Mouse (Mus musculus) heart, postnatal 4 days (tissue): ENCODE results near the gene Adcy5. TPM values are rescaled to one million over a fixed set of nuclear protein-coding genes. Genes with fewer than 3 reads are reported as not detected.
A peak's percentile ranks its signal among the peaks of the same experiment; 100 is the strongest.

Experiments
- DNase-seq: peaks from one replicate; pipeline ENCODE4 v3.0.0; 2021
- total RNA-seq, 2 experiments: library from RNA; stranded (reverse); gene quantifications; 2 replicates each; pipeline ENCODE4 v1.2.3; 2021

Adcy5 gene
- total RNA-seq, 2 experiments from 2014 or later: 65.2 to 65.7 TPM

DNA sequence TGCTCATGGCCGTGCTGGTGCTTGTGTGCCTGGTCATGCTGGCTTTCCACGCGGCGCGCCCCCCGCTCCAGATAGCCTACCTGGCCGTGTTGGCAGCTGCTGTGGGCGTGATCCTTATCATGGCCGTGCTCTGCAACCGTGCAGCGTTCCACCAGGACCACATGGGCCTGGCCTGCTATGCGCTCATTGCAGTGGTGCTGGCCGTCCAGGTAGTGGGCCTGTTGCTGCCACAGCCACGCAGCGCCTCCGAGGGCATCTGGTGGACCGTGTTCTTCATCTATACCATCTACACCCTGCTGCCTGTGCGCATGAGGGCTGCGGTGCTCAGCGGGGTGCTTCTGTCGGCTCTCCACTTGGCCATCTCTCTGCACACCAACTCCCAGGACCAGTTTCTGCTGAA, 2.2 kb downstream of the Adcy5 start:
- DNase-seq: no peak

DNA sequence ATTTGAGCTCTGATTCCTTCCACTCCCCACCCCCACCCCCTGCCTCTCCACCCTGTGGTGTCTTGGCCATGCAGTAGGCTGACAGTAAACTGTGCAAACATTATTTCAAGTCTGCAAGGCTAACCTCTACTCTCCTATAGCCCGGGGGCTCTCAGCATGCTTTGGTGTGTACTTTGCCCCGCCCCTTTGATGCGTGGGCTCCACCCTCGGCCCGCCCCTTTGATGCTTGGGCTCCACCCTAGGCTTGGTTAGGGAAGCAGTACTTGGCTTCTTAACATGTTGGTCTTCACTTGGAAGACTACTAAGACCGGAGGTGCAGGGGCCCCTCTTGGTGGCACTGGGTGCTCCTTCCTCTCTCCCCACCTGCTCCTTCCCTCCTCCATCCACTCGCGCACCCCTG, 4.9 kb downstream of the Adcy5 start:
- DNase-seq: no peak

GRCm38 (mm10) chr16:35159991-35160390, 5.3 kb downstream of the Adcy5 start:
- DNase-seq: no peak

- DNase-seq: no peak
Measured at GRCm38 (mm10) chr16:35164361-35165224, 9.9 kb downstream of the Adcy5 start.

GRCm38 (mm10) chr16:35165361-35165760, 10.7 kb downstream of the Adcy5 start:
- DNase-seq: no peak

DNA sequence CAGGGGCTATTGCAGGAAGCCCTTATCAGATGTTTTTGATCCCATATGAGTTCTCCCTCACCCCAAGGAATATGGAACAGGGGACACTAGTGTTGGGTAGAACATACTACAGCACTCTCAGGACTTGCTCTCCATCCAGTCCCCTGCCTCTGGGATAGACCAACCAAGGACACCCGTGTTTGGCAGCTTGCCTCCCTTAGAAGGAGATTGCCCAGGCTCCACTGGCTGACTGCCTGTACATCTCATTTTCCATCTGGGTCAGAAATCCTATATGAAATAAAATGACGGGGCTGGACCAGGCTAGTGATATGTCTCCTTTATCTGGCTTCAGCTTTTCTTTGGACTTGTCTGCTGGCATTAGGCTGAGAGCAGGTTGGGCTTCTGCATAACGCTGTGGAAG, 11.1 kb downstream of the Adcy5 start:
- DNase-seq: peak; percentile 55

DNA sequence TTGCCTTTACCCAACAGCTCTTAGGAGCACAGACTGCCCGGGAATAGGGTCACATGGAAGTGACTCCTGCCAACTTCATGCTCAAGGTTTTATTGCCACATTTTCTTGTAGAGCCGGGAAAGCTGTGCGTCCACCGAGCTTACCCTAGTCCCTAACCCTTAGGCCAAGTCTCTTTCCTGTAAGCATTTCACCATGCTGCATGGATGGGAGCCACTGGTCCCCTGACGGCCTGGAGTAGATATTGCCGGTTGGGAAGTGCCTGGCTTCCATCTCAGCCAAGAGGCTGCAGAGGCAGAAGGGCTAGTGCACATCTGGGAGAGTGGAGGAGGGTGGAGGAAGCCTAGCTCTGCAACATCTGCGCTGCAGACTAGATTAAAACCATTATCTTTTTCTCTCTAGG, 14.8 kb downstream of the Adcy5 start:
- DNase-seq: no peak

- DNase-seq: no peak
Measured at GRCm38 (mm10) chr16:35172195-35172594, 17.5 kb downstream of the Adcy5 start.

- DNase-seq: no peak
Measured at GRCm38 (mm10) chr16:35178516-35178915, 23.8 kb downstream of the Adcy5 start.

- peak; percentile 77 for DNase-seq
Measured at GRCm38 (mm10) chr16:35179082-35179481, 24.4 kb downstream of the Adcy5 start.

DNA sequence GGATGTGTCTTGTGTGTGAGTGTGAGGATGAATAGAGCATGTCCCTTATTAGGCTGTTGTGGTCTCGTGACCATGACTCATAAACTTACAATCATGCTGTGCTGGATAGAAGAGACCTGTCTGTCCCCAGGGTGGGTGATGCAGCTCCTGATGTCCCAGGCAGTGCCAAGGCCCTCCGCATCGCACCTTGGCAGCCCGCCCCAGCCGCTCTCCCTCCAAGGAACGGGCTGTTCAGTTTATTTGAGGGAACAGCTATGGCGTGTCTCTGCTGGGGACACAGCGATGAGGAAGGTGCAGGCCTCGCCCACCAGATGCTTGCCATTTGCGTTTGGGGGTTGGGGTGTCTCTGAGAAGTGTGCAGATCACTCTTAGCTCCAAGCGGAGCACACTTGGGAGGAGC, 28.5 kb downstream of the Adcy5 start:
- DNase-seq: peak; percentile 72

- DNase-seq: no peak
Measured at GRCm38 (mm10) chr16:35188111-35188510, 33.4 kb downstream of the Adcy5 start.

DNA sequence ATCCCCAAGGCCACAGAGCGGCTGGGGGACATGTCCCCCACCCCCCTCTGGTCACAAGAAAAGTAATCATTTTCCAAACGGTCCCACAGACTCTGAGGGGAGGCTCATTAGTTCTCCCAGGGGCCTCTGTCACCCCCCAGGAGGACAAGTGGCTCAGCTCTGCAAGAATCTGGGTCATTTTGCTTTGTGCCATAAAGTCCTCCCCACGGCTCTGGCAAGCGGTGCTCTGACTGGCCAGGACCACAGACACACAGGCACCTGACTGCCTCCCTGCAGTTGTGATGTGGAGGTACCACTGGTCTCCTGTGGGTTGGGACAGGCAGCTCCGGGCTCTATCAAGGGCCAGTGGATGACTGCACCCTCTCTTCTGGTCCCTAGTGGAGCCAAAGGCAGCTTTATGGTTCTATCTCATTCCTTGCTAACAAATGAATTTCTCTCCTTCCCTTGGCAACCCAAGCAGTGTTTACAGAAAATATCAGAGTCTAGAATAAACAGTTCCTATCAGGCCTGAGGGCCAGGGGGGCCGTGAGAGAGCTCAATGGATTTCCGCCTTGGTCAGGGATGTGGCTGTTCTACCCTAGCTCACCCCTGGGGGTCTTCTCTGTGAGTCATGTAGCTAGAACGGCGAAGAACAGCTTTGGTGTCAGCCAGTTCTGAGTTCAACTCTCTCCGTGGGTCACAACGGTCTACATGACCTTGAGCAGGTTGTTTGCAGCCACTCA, 34.9 kb downstream of the Adcy5 start:
- no peak for DNase-seq

- DNase-seq: no peak
Measured at GRCm38 (mm10) chr16:35190777-35191176, 36.1 kb downstream of the Adcy5 start.

DNA sequence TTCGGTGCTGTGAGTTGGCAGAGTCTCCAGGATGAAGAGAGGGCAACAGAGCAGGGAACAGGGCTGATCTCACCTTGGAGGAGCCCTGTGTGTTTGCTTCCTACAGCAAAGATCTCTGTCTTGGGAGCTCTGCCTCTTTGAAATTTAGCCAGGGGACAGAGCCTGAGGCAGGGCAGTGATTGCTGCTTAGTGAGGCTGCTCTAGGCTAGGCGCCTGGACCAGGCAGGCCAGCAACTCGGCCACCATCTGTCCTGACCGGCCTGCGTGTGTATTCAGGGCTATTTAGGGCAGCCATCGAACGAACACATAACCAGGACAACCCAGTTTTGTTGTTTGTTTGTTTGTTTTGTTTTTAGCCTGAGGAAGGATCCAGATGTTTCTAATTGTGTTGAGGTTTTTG, 36.6 kb downstream of the Adcy5 start:
- no peak for DNase-seq

GRCm38 (mm10) chr16:35192471-35192870, 37.8 kb downstream of the Adcy5 start:
- no peak for DNase-seq

DNA sequence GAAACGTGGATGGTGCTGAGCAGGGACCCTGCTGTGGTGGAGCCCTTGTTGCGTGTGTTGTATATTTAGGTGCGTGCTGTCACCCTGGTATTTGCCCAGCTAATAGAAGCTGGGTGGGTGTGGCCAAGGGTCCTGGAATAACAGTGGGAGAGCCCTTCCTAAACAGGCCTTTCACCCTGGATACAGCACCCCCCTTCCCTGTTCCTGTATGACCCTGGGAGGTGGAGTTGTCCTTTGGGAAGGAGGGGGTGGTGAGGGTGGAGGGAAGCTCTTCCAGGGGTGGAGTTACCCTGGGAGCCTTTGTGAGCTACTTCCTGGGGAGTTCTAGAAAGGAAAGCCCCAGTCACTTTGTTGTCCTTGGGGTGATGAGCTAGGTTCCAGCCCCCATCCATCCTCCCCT, 38.7 kb downstream of the Adcy5 start:
- DNase-seq: no peak

- no peak for DNase-seq
Measured at GRCm38 (mm10) chr16:35199721-35200431, 45.2 kb downstream of the Adcy5 start.

DNA sequence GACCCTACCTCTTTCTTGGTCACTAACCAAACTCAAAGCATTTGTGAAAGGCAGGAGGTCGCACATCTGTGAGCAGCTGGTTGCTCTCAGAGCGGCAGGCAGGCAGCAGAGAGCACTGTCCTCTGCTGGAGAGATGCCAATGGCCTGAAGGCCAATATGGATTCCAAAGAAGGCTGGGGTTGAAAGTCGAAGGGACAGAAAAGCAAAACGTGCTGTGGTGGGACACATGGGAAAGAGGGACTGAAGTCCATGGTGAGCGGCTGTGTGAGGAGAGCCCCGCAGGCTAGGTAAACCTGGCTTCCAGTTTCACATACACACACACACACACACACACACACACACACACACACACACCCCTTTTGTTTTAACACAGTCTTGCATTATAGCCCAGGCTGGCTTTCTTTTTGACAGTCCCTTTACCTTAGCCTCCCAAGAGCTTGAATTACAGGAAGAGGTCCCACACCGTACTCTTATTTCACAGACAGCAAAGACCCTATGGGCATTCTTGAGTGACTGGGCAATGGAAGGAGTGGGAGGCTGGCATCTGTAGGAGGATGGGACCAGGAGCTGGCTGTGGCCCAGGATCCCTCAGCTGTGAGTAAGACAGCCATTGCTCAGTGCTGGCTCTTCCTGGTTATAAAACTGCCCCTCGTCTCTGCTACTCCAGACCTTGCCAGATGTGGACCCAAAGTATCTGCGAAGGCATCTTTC, 45.9 kb downstream of the Adcy5 start:
- peak; percentile 58 for DNase-seq

GRCm38 (mm10) chr16:35201281-35201680, 46.6 kb downstream of the Adcy5 start:
- peak; percentile 71 for DNase-seq

- no peak for DNase-seq
Measured at GRCm38 (mm10) chr16:35203511-35203910, 48.8 kb downstream of the Adcy5 start.

DNA sequence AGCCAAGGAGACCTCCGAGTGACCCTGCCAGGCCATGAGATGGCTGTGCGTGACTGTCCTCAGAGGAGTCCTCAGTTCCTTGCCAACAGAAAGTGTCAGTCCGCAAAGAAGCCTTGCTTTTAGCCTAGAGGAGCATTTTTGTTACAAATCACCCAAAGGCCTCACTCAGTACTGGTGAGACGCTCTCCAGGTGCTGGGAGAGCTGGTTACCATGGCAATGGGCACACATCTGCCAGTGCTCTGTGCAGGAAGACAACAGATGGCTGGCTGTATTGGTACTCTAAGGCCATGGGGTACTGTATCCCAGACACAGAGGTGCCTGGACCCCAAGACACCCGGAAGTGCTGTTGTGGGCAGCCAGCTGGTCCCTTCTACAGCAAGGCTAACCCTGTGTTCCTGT, 51.0 kb downstream of the Adcy5 start:
- no peak for DNase-seq

DNA sequence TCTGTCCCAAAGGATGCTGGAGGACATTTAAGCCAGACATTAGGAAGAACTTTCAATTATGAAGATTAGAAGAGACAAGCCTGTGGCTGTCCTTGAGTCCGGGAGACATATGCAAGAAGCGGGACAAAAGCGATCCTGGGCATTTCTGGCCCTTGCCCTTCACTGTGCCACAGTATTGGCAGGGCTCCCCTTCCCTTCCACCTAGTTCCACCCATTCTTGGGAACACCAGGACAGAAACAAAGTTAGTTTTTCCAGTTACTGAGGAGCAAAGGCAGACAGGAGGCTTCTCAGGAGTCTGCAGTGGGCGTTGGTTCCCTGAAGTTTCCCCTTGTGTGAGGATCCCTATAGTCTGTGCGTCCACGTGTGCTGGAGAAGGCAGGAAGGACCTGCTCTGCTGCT, 51.7 kb downstream of the Adcy5 start:
- DNase-seq: no peak
